Mouse (Mus musculus): ENCODE measurements around the gene Ptma. TPM values are rescaled to one million over a fixed set of nuclear protein-coding genes. Genes with fewer than 3 reads are reported as not detected.

Gene Ptma
- polyA plus RNA-seq, 1 experiment from 2014 or later = 2,480 TPM

DNA sequence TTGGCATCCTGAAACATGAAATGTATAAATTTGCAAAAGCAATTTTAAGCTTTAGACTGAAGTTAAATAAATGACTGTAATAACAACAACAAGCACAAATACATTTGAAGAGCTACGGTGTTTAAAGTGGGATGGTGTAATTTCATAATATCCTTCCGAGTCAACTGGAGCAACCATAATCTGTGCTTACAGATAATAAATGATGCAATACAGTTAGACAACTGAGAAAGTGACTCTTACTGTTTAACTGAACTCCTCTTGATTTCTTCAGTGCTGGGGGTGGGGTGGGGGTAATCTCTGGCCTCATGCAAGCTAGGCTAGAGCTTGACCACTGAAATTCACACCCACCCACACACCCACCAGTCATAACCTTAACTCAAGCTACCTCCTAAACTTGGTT is 44.9 kb downstream of the Ptma start:
- Histone ChIP-seq H3K27me3 (replicated peaks; ENCODE audit: control insufficient read depth, insufficient read depth, low read length) (no peaks in the 10 kb centered on the region), H3K4me3 (ENCODE audit: low read depth, low read length) (no peak overlapping the region), H3K9me3 (replicated peaks; ENCODE audit: control insufficient read depth, low read length) (no peaks in the 10 kb centered on the region), H3K27ac (ENCODE audit: low read depth, low read length) (no peak overlapping the region), H3K4me2 (ENCODE audit: low read length) (no peak overlapping the region), H3K9ac (ENCODE audit: low read length) (no peak overlapping the region), H3K36me3 (ENCODE audit: control insufficient read depth, insufficient read depth, low read length) (peaks cover 3% of the 10 kb centered on the region; the same call in 1 of the 2 replicates), H3K4me1 (ENCODE audit: control insufficient read depth, insufficient read depth, low read length) (no peaks in the 10 kb centered on the region)
- WGBS = 94% methylated on average over 2 of the region's 2 CpGs
- ATAC-seq (no peak), DNase-seq (ENCODE audit: low spot score) (no peak)

DNA sequence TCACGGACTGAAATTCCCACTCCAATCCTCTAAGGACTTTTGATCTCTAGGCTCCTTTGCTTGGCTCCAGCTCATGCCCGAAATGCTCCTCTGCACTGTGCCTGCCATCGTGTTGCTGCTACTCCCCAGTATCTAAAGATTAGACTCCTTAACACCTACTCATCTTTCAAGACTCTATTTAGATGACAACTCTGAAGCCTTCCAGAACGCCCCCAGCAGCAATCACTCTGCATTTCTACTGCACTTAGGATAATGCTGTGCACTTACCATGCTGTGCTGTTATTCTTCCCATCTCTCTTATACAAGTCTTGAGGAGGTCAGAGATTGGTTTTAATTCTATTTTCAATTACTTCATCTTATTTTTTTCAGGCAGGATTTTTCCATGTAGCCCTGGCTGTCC is 45.4 kb downstream of the Ptma start:
- Histone ChIP-seq H3K36me3 (ENCODE audit: control insufficient read depth, insufficient read depth, low read length) (0 out of 2 replicates have a peak, but pooled peaks cover 3% of the 10 kb centered on the region), H3K4me2 (ENCODE audit: low read length) (no peak overlapping the region), H3K4me3 (ENCODE audit: low read depth, low read length) (no peak overlapping the region), H3K4me1 (ENCODE audit: control insufficient read depth, insufficient read depth, low read length) (no peaks in the 10 kb centered on the region), H3K27ac (ENCODE audit: low read depth, low read length) (no peak overlapping the region), H3K27me3 (replicated peaks; ENCODE audit: control insufficient read depth, insufficient read depth, low read length) (no peaks in the 10 kb centered on the region), H3K9ac (ENCODE audit: low read length) (no peak overlapping the region), H3K9me3 (replicated peaks; ENCODE audit: control insufficient read depth, low read length) (no peaks in the 10 kb centered on the region)
- ATAC-seq (no peak), DNase-seq (ENCODE audit: low spot score) (no peak)
- 87% methylated on average over 4 of the region's 4 CpGs for WGBS

Other genes with a start within 250 kb of the Ptma start
- 3.9 and 4.1 TPM in 2 replicates for gene B3gnt7, start 223.9 kb upstream of the Ptma start, polyA plus RNA-seq (2014; fragmentation: Nextera tagmentation; extraction: Ambion mirVana)
- gene Ncl, start 167.3 kb upstream of the Ptma start, polyA plus RNA-seq (2014; fragmentation: Nextera tagmentation; extraction: Ambion mirVana) = 122 and 124 TPM in 2 replicates
- not detected in 2 replicates for gene Nmur1, start 100.5 kb upstream of the Ptma start, polyA plus RNA-seq (2014; fragmentation: Nextera tagmentation; extraction: Ambion mirVana)
- gene Tex44, start 100.4 kb upstream of the Ptma start, polyA plus RNA-seq (2014; fragmentation: Nextera tagmentation; extraction: Ambion mirVana) = not detected in 2 replicates
- gene Pde6d, start 55.9 kb downstream of the Ptma start, polyA plus RNA-seq (2014; fragmentation: Nextera tagmentation; extraction: Ambion mirVana) = 78.1 and 86.3 TPM in 2 replicates
- gene Cops7b, start 56.2 kb downstream of the Ptma start, polyA plus RNA-seq (2014; fragmentation: Nextera tagmentation; extraction: Ambion mirVana) = 61.7 and 65.4 TPM in 2 replicates
- 2.3 and 3.1 TPM in 2 replicates for gene Nppc, start 143.8 kb downstream of the Ptma start, polyA plus RNA-seq (2014; fragmentation: Nextera tagmentation; extraction: Ambion mirVana)
- gene Dis3l2, start 177.1 kb downstream of the Ptma start, polyA plus RNA-seq (2014; fragmentation: Nextera tagmentation; extraction: Ambion mirVana) = 32.2 and 35.3 TPM in 2 replicates